Mouse (Mus musculus) cerebellum, adult 2 months (tissue): Measurements from ENCODE around the gene Tspyl3. TPM values are rescaled to one million over a fixed set of nuclear protein-coding genes. Genes with fewer than 3 reads are reported as not detected.

Experiments used
- DNase-seq, 2 experiments: peaks; one replicate each; pipeline ENCODE4 v3.0.0; 2021
- H3K27ac ChIP-seq: fragments of 200-500 bp; 2 replicates; pipeline ENCODE4 v1.5.1; 2012; ENCODE audit warnings: low read length, control low read depth, inconsistent platforms; ENCODE audit not compliant: insufficient read depth
- H3K27me3 ChIP-seq: fragments of 200-500 bp; 2 replicates; pipeline ENCODE4 v1.6.1; 2012; ENCODE audit warnings: inconsistent platforms, mild to moderate bottlenecking, low read length, moderate library complexity; ENCODE audit not compliant: control insufficient read depth, insufficient read depth
- H3K4me1 ChIP-seq: fragments of 200-500 bp; 2 replicates; pipeline ENCODE4 v1.6.1; 2011; ENCODE audit warnings: low read length; ENCODE audit not compliant: control insufficient read depth, insufficient read depth
- H3K4me3 ChIP-seq: fragments of 200-500 bp; replicated peaks from 2 replicates; pipeline ENCODE3; 2011; ENCODE audit warnings: mild to moderate bottlenecking, low read depth, low read length, control low read depth; ENCODE audit not compliant: insufficient read depth
- CTCF ChIP-seq: fragments of 200-500 bp; IDR thresholded peaks from 2 replicates; pipeline ENCODE4 v1.5.1; 2011; ENCODE audit warnings: low read depth, mild to moderate bottlenecking, control low read depth, low read length, moderate library complexity, borderline replicate concordance; ENCODE audit not compliant: insufficient read depth
- POLR2A ChIP-seq: fragments of 200-500 bp; IDR thresholded peaks from 2 replicates; pipeline ENCODE4 v1.6.1; 2011; ENCODE audit warnings: low read length, control low read depth, borderline replicate concordance; ENCODE audit not compliant: insufficient read depth
- WGBS: fragments of 180-500 bp; shearing (Covaris S2); methylation state at CpG from one replicate; pipeline ENCODE4 v1.1.7; 2018; 5-methylcytosine and 5-hydroxymethylcytosine counted together
- polyA plus RNA-seq: library from polyadenylated mRNA; depleted of rRNA; stranded (reverse); fragments of >200 nt; gene quantifications from 2 replicates; pipeline ENCODE4 v1.2.3, GENCODE M21; 2012

Gene Tspyl3
- polyA plus RNA-seq, 1 experiment, result 20.0 TPM

- Histone ChIP-seq H3K27ac (no peak overlapping the region), H3K27me3 (no peaks in the 10 kb centered on the region), H3K4me3 (no peak overlapping the region), H3K4me1 (no peaks in the 10 kb centered on the region)
- TF ChIP-seq CTCF (no peak), POLR2A (no peak)
- DNase-seq, result no peak
- 93% methylated on average over 2 of the region's 2 CpGs for WGBS
Measured at GRCm38 (mm10) chr2:153208149-153208548, 17.1 kb downstream of the Tspyl3 start.

GRCm38 (mm10) chr2:153202766-153203165, 22.5 kb downstream of the Tspyl3 start:
- H3K27me3 ChIP-seq, result no peaks in the 10 kb centered on the region
- WGBS, result 68% methylated on average over 1 of the region's 1 CpGs
- no peak overlapping the region for H3K4me3 ChIP-seq
- TF ChIP-seq CTCF (no peak), POLR2A (no peak)
- no peaks in the 10 kb centered on the region for H3K4me1 ChIP-seq
- no peak for DNase-seq
- H3K27ac ChIP-seq, result no peak overlapping the region

DNA sequence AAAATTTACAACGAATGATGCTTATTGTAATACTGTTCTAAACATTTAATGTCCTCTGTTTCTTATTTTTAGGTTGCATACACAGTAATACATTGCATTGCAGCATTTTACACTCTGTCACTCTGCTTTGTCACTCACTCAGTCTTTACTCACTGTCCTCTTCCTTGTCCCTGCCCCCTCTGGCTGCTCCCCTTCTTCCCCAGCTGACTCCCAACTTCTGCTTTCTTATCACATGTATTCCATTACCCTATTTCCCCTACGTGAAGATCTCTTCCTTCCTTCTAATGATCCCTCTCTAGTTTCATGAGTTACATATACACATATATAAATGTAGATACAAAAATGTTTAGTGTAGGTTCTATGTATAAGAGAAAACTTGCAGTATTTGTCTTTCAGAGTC, 26.1 kb downstream of the Tspyl3 start:
- TF ChIP-seq CTCF (no peak), POLR2A (no peak)
- Histone ChIP-seq H3K27ac (no peak overlapping the region), H3K4me3 (no peak overlapping the region), H3K27me3 (no peaks in the 10 kb centered on the region), H3K4me1 (no peaks in the 10 kb centered on the region)
- DNase-seq, result no peak
- 92% methylated on average over 2 of the region's 2 CpGs for WGBS

DNA sequence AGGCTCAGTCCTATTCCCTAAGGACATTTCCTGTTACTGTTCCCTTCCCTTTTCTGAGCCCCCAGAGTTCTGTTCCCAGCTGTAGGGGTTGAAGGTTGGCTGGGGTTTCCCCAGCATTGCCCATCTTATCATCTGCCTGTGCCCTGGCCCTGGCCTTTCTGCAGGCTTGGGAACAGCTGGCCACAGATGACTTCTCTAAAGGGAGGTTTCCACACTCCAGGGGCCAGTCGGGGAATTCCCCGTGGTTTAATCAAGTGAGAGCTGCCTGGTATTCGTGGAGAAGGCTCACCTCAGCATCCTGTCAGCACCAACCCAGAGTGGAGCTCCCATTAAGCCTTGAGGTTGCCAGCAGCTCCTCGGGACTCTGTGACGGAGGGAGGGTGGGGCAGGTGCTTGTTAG, 26.8 kb downstream of the Tspyl3 start:
- Histone ChIP-seq H3K4me1 (no peaks in the 10 kb centered on the region), H3K4me3 (no peak overlapping the region), H3K27ac (no peak overlapping the region), H3K27me3 (no peaks in the 10 kb centered on the region)
- TF ChIP-seq CTCF, result no peak
- no peak for TF ChIP-seq POLR2A
- DNase-seq, result no peak
- WGBS, result 83% methylated on average over 5 of the region's 5 CpGs

DNA sequence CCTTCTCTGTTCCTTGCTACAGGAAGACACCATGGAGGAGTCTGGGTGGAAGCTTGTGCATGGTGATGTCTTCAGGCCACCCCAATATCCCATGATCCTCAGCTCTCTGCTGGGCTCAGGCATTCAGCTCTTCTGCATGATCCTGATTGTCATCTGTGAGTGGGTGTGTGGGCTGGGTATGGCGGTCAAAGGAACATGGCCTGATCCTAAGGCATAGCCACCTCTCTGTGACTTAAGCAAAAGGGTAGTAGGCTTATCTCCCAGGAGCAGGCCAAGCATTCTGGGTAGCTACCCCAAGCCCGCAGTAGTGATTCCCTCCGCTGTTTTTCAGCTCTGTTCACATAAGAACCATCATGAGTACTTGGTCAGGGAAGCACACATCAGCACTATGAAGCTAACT, 31.0 kb downstream of the Tspyl3 start:
- H3K27me3 ChIP-seq, result no peaks in the 10 kb centered on the region
- no peak for DNase-seq
- no peaks in the 10 kb centered on the region for H3K4me1 ChIP-seq
- H3K4me3 ChIP-seq, result no peak overlapping the region
- WGBS, result 96% methylated on average over 3 of the region's 3 CpGs
- TF ChIP-seq POLR2A (no peak), CTCF (no peak)
- H3K27ac ChIP-seq, result no peak overlapping the region

- WGBS, result 73% methylated on average over 2 of the region's 2 CpGs
- H3K27me3 ChIP-seq, result no peaks in the 10 kb centered on the region
- no peak for DNase-seq
- TF ChIP-seq CTCF, result no peak
- TF ChIP-seq POLR2A, result no peak
- no peaks in the 10 kb centered on the region for H3K4me1 ChIP-seq
- H3K27ac ChIP-seq, result no peak overlapping the region
- no peak overlapping the region for H3K4me3 ChIP-seq
Measured at GRCm38 (mm10) chr2:153191242-153191641, 34.0 kb downstream of the Tspyl3 start.

DNA sequence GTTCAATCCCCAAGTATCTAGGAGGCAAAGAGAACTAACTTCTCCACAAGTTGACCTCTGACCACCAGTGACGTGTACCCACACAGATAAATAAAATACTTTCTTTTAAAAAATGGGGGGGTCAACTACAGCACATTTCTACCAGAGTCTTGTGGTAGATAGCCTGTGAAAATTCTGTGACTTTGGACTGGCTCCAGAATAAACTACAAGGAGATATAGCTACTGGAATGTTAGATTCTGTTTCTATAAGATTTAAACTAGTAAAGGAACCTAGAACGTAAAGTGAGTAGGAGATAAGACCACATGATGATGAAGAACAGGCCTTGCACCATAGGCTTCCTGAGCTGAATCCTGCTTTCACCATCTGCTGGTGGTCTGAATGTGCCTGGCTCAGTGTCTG, 37.4 kb downstream of the Tspyl3 start:
- Histone ChIP-seq H3K4me3 (no peak overlapping the region), H3K27me3 (no peaks in the 10 kb centered on the region), H3K27ac (no peak overlapping the region), H3K4me1 (no peaks in the 10 kb centered on the region)
- 92% methylated on average over 2 of the region's 2 CpGs for WGBS
- no peak for DNase-seq
- TF ChIP-seq POLR2A (no peak), CTCF (no peak)

- Histone ChIP-seq H3K4me1 (no peaks in the 10 kb centered on the region), H3K27ac (no peak overlapping the region), H3K4me3 (no peak overlapping the region), H3K27me3 (no peaks in the 10 kb centered on the region)
- DNase-seq, result no peak
- WGBS, result 7% methylated on average over 2 of the region's 2 CpGs
- TF ChIP-seq POLR2A (no peak), CTCF (no peak)
Measured at GRCm38 (mm10) chr2:153186176-153186591, 39.1 kb downstream of the Tspyl3 start.
